Mouse (Mus musculus) hindbrain, embryonic 11.5 days (tissue): ENCODE measurements at regions not wholly inside any gene's neighbourhood (a gene's known extent, or its start where the extent isn't known, plus 50 kb on each side); places are given as distances from the start of the nearest gene placed in this dataset.

Experiments used
- ATAC-seq: fragments of 200-750 bp; cut with Nextera tagmentation; 2 replicates; pipeline ENCODE4 v1.8.0; 2017; ENCODE audit warnings: mild to moderate bottlenecking, moderate TSS enrichment, moderate library complexity; ENCODE audit not compliant: low FRiP score
- DNase-seq: peaks from one replicate; pipeline ENCODE4 v3.0.0-alpha.2; 2015; ENCODE audit warnings: low spot score
- H3K27ac ChIP-seq: fragments of 300-500 bp; sonication (generic); 2 replicates; pipeline ENCODE4 v1.5.1; 2014; ENCODE audit warnings: mild to moderate bottlenecking, low read depth, low read length
- H3K27me3 ChIP-seq: fragments of 300-500 bp; sonication (generic); 2 replicates; pipeline ENCODE4 v1.6.1; 2014; ENCODE audit warnings: mild to moderate bottlenecking, low read length, moderate library complexity, mixed read lengths; ENCODE audit not compliant: control insufficient read depth, insufficient read depth
- H3K36me3 ChIP-seq: fragments of 300-500 bp; sonication (generic); 2 replicates; pipeline ENCODE4 v1.6.1; 2014; ENCODE audit warnings: mild to moderate bottlenecking, low read length, moderate library complexity, mixed read lengths; ENCODE audit not compliant: control insufficient read depth, insufficient read depth
- H3K4me1 ChIP-seq: fragments of 300-500 bp; sonication (generic); replicated peaks from 2 replicates; pipeline ENCODE4 v1.6.1; 2014; ENCODE audit warnings: low read length, mixed read lengths; ENCODE audit not compliant: control insufficient read depth, insufficient read depth
- H3K4me2 ChIP-seq: fragments of 300-500 bp; sonication (generic); replicated peaks from 2 replicates; pipeline ENCODE4 v1.6.1; 2014; ENCODE audit warnings: mild to moderate bottlenecking, low read depth, low read length
- H3K4me3 ChIP-seq: fragments of 300-500 bp; sonication (generic); 2 replicates; pipeline ENCODE4 v1.5.1; 2014; ENCODE audit warnings: low read depth, low read length
- H3K9ac ChIP-seq: fragments of 300-500 bp; sonication (generic); 2 replicates; pipeline ENCODE4 v1.6.1; 2014; ENCODE audit warnings: low read depth, low read length
- H3K9me3 ChIP-seq: fragments of 300-500 bp; sonication (generic); 2 replicates; pipeline ENCODE4 v1.6.1; 2016; ENCODE audit warnings: low read length; ENCODE audit not compliant: control insufficient read depth
- WGBS: fragments of 180-500 bp; shearing (Covaris S2); extraction: QIAGEN DNeasy Blood & Tissue Kit; methylation state at CpG from one replicate; pipeline ENCODE4 v1.1.7; 2014; 5-methylcytosine and 5-hydroxymethylcytosine counted together

GRCm38 (mm10) chr16:39229501-39229900, 337.0 kb downstream of the Igsf11 start:
- no peak for ATAC-seq
- no peak overlapping the region for H3K4me2 ChIP-seq
- WGBS = 78% methylated on average over 7 of the region's 7 CpGs

GRCm38 (mm10) chr16:39230439-39230838, 338.0 kb downstream of the Igsf11 start:
- H3K36me3 ChIP-seq = no peaks in the 10 kb centered on the region
- no peak overlapping the region for H3K4me3 ChIP-seq
- no peak overlapping the region for H3K9ac ChIP-seq
- no peaks in the 10 kb centered on the region for H3K27me3 ChIP-seq
- no peak overlapping the region for H3K27ac ChIP-seq
- WGBS = 15% methylated on average over 3 of the region's 3 CpGs
- no peaks in the 10 kb centered on the region for H3K4me1 ChIP-seq
- H3K9me3 ChIP-seq = no peaks in the 10 kb centered on the region
- peak; percentile 45; the same call in 1 of the 2 replicates for ATAC-seq
- DNase-seq = no peak
- H3K4me2 ChIP-seq = no peak overlapping the region

More at GRCm38 (mm10) chr16:39229501-39229900, 337.0 kb downstream of the Igsf11 start:
- Histone ChIP-seq H3K27me3 (no peaks in the 10 kb centered on the region), H3K9me3 (no peaks in the 10 kb centered on the region), H3K4me1 (no peaks in the 10 kb centered on the region), H3K36me3 (no peaks in the 10 kb centered on the region), H3K9ac (no peak overlapping the region), H3K27ac (no peak overlapping the region), H3K4me3 (no peak overlapping the region)
- DNase-seq = no peak

- ATAC-seq (no peak), DNase-seq (no peak)
- Histone ChIP-seq H3K36me3 (no peaks in the 10 kb centered on the region), H3K27me3 (no peaks in the 10 kb centered on the region), H3K9me3 (no peaks in the 10 kb centered on the region), H3K4me2 (no peak overlapping the region), H3K9ac (no peak overlapping the region), H3K4me3 (no peak overlapping the region), H3K4me1 (no peaks in the 10 kb centered on the region), H3K27ac (no peak overlapping the region)
- WGBS = 63% methylated on average over 2 of the region's 2 CpGs
These were observed 341.8 kb downstream of the Igsf11 start for GRCm38 (mm10) chr16:39234290-39234689.

GRCm38 (mm10) chr16:39273490-39273889, 381.0 kb downstream of the Igsf11 start:
- H3K9me3 ChIP-seq = no peaks in the 10 kb centered on the region
- DNase-seq = no peak
- WGBS = 94% methylated on average over 2 of the region's 2 CpGs
- no peaks in the 10 kb centered on the region for H3K27me3 ChIP-seq
- H3K4me1 ChIP-seq = no peaks in the 10 kb centered on the region
- no peak for ATAC-seq
- no peak overlapping the region for H3K9ac ChIP-seq
- H3K4me3 ChIP-seq = no peak overlapping the region
- H3K27ac ChIP-seq = no peak overlapping the region
- H3K36me3 ChIP-seq = no peaks in the 10 kb centered on the region
- H3K4me2 ChIP-seq = no peak overlapping the region

- ATAC-seq (no peak), DNase-seq (no peak)
- H3K27ac ChIP-seq = no peak overlapping the region
- WGBS = 31% methylated on average over 2 of the region's 2 CpGs
- no peaks in the 10 kb centered on the region for H3K36me3 ChIP-seq
- no peak overlapping the region for H3K9ac ChIP-seq
- H3K4me2 ChIP-seq = no peak overlapping the region
- H3K27me3 ChIP-seq = no peaks in the 10 kb centered on the region
- H3K4me1 ChIP-seq = no peaks in the 10 kb centered on the region
- no peaks in the 10 kb centered on the region for H3K9me3 ChIP-seq
- no peak overlapping the region for H3K4me3 ChIP-seq
These were observed 392.0 kb downstream of the Igsf11 start for GRCm38 (mm10) chr16:39284484-39284883.

- ATAC-seq = no peak
- Histone ChIP-seq H3K27ac (no peak overlapping the region), H3K4me2 (no peak overlapping the region), H3K4me3 (no peak overlapping the region), H3K9ac (no peak overlapping the region), H3K36me3 (no peaks in the 10 kb centered on the region), H3K9me3 (no peaks in the 10 kb centered on the region), H3K4me1 (no peaks in the 10 kb centered on the region), H3K27me3 (no peaks in the 10 kb centered on the region)
- 83% methylated on average over 3 of the region's 3 CpGs for WGBS
- DNase-seq = no peak
These were observed 392.7 kb downstream of the Igsf11 start for GRCm38 (mm10) chr16:39285028-39285744.

GRCm38 (mm10) chr16:39286797-39287565, 394.5 kb downstream of the Igsf11 start:
- ATAC-seq (peak; percentile 84), DNase-seq (no peak)
- Histone ChIP-seq H3K4me2 (no peak overlapping the region), H3K4me3 (no peak overlapping the region), H3K9ac (no peak overlapping the region), H3K36me3 (no peaks in the 10 kb centered on the region), H3K9me3 (no peaks in the 10 kb centered on the region), H3K4me1 (no peaks in the 10 kb centered on the region), H3K27ac (no peak overlapping the region), H3K27me3 (no peaks in the 10 kb centered on the region)
- 44% methylated on average over 8 of the region's 8 CpGs for WGBS

- Histone ChIP-seq H3K4me3 (no peak overlapping the region), H3K27ac (no peak overlapping the region), H3K9me3 (no peaks in the 10 kb centered on the region), H3K4me2 (no peak overlapping the region), H3K27me3 (no peaks in the 10 kb centered on the region; the same call in 1 of the 2 replicates), H3K36me3 (no peaks in the 10 kb centered on the region), H3K9ac (no peak overlapping the region), H3K4me1 (no peaks in the 10 kb centered on the region)
- ATAC-seq = no peak
- 87% methylated on average over 3 of the region's 3 CpGs for WGBS
- DNase-seq = no peak
These were observed 406.4 kb downstream of the Igsf11 start for GRCm38 (mm10) chr16:39298856-39299255.
